Mouse (Mus musculus) retina, postnatal 1 day (tissue): ENCODE measurements around the gene Arl9.
"Not testable (repeated sequence)": the region's sequence is repeated elsewhere in the genome, so short reads cannot be mapped to it uniquely, and the experiment has no call there.

Experiments used
- DNase-seq: peaks from one replicate; pipeline ENCODE4 v3.0.0-alpha.2; 2012

Gene Arl9

DNA sequence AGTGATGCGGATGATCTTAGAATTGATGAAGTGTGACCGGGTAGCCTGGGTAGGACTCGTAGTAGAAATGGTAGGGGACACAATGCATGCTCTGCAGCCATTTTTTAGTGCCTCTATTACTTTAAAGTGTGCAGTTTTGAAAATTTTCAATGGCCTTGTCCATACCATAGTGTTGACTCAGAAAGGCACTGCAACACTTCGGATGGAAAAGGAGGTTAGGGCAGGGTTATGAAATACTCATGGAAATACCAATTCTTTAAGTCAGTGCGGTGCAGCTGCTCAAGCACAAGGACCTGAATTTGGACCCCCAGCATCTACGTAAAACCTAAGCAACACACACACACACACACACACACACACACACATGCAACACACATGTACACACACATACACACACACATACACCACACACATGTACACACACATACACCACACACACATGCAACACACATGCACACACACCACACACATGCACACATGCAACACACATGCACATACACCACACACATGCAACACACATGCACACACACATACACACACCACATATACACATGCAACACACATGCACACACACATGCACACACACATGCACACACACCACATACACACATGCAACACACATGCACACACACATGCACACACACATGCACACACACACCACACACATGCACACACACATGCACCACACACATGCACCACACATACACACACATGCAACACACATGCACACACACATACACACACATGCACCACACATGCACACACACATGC is at the start of gene Arl9:
TSS of gene Arl9 (plus strand) at position 5 of the 771 bp plus-strand sequence.
- no peak for DNase-seq

DNA sequence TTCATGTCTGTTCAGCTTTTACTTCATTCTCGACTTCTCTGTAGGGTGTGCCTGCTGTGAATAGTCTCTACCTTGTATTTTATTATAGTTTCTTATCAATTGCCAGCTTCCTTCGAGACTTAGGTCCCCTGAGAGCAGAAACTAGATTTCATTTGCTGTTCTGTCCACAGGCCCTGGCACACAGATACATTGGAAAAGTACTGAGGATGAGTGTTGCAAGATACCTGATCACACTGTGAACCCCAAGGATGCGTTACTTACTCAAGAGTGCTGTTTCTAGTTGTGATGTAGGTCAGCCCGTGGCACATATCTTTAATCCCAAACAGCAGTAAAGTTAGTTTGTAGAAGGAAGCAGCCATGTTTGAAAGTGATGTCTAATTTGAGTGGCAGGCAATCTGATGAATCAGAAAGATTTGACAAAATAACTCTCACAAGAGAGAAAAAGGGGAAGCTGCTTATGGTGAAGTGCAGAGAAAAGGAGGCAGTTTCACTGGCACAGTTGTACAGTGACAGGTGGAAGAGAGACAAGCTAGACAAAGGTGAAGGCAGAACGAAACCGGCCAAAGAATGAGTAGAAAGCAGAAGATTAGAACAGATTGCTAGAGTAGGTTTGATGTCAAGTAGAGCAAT is 49.5 kb upstream of the Arl9 start:
- DNase-seq: no peak

DNA sequence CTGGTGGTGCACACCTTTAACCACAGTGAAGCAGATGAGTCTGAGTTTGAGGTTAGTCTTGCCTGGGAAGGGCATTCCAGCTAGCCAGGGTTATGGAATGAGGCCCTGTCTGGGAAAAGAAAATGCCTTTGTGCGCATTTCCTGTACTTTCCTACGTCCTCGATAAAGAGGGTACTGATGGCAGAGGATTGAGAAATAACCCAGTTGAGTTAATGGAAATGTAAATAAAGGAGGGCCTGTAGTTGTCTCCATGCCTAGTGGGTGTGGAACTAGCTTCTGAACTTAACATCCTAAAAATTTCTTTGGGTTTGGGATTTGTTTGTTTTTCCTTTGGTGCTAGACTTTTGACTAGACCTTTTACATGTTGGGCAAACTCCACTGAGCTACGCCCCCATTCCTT is 48.4 kb upstream of the Arl9 start:
- DNase-seq: no peak

DNA sequence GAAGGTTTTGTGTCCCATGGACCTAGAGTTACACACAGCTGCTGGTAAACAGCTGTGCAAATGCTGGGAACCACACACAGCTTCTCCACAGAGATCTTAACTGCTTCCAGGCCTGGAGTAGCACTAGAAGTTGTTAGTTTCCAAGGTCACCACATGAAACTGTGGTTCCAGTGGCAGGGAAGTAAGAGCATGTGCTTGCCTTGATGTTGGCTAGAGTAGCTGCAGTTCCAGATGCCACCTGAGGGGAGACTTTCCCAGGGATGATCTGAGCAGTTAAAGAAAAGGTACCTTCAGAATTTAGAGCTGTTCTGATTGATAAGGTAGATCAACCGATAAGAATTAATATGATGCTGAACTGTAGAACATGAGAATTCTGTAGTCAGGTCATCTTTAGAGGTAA is 45.9 kb upstream of the Arl9 start:
- no peak for DNase-seq

- no peak for DNase-seq
Measured at GRCm38 (mm10) chr5:76959587-76959986, 44.3 kb upstream of the Arl9 start.

- DNase-seq: no peak
Measured at GRCm38 (mm10) chr5:76962545-76962944, 41.3 kb upstream of the Arl9 start.

DNA sequence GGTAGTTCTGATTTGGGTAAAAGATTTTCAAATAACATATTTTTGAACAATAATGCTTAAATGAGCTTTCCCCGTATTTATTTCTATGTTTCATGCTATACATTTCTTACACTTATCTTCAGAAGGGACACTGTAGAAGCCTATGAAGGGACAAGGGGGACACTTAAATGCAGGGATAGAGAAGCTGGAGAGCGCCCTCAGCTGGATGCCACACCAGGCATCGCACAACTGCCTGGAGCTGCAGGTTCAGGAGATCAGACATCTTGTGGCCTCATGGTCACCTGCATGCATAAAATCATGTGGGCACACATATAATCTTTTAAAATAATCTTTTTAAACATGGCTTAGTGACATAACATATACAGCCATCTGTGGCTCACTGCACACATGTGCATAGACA is 39.2 kb upstream of the Arl9 start:
- no peak for DNase-seq

GRCm38 (mm10) chr5:76969250-76969649 is 34.6 kb upstream of the Arl9 start:
- DNase-seq: no peak

DNA sequence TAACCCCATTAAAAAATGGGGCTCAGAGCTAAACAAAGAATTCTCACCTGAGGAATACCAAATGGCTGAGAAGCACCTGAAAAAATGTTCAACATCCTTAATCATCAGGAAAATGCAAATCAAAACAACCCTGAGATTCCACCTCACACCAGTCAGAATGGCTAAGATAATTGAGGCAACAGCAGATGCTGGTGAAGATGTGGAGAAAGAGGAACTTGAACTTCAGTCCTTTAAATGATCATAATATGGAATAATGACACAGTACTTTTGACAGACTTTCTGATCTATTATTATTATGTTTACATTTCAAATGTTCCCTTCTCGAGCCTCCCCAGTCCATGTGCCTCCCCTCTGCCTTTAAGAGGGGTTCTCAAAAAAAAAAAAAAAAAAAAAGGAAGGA is 32.7 kb upstream of the Arl9 start:
- not testable (repeated sequence) for DNase-seq

DNA sequence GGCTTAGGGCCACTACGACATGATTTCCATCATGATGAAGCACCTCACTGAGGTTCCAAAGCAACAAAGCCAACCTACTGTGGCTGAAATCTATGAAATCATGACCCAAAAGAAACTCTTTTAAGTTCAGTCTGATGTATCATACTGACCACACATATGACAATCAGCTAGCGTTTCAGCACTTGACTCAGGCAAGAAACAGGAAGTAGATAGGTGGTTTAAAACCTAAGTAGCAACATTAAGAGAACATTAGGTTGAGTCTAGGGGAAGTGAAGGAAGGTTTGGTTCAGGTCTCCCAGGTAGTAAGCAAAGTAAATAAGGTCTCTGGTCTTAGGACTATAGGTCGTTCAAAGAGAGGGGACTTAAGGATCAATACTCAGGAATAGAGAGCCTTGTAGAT is 30.4 kb upstream of the Arl9 start:
- no peak for DNase-seq

- DNase-seq: no peak
Measured at GRCm38 (mm10) chr5:76974207-76974553, 29.7 kb upstream of the Arl9 start.

DNA sequence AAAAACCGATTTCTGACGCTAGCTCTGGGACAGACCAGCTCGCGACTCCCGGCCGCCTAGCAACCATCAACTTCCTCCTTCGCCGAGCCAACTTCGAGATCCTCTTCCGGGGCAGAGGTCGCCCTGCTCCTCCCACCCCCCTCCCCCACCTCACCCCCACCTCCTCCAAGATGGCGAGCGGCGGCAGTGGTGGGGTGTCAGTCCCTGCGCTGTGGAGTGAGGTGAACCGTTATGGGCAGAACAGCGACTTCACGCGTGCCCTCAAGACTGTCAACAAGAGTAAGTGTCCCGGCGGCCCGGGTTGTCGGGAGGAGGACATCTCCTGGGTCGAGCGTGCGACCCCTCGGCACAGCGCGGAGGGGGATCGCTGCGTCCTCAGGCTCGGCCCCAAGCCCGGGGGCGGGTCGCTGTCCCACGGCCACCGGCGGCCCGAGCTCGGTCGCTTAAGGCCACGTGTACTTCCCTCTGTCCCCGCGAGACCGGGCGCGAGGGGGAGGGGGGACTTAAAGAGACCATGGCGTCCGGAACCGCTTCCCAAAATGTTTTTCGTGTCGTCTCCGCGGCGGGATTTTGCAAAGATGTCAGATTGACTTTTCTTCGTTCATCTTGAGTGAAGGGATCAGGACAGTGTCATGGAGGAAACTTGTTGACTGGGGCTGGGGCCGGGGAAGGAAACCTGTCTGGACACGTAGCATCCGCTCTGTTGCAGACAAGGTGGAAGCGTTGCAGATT is 29.1 kb upstream of the Arl9 start, which contains the start of gene Srp72:
TSS of gene Srp72 (plus strand) at position 130 of the 732 bp plus-strand sequence.
- DNase-seq: peak; percentile 93

DNA sequence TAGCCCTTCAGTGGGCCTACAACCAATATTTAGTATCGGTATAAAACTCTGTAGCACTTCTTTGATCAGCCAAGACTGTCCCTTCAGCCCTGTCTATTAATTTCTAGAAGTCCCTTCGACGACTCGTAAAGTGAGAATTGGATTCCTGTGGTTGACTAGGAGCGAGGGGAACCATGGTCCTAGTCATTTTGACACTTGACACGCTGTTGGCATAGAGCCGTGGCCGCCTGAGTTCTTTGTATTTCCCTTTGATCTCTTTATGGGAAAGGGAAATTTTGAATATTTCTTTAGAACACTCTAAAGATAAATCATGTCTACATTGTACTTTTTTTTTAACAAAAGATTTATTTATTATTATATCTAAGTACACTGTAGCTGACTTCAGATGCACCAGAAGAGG is 28.1 kb upstream of the Arl9 start:
- DNase-seq: no peak

- no peak for DNase-seq
Measured at GRCm38 (mm10) chr5:76984015-76984414, 19.8 kb upstream of the Arl9 start.

GRCm38 (mm10) chr5:76990789-76991188 is 13.1 kb upstream of the Arl9 start:
- DNase-seq: no peak

GRCm38 (mm10) chr5:76993174-76993814 is 10.6 kb upstream of the Arl9 start:
- no peak for DNase-seq

GRCm38 (mm10) chr5:76998416-76998815 is 5.4 kb upstream of the Arl9 start:
- DNase-seq: peak; percentile 72

DNA sequence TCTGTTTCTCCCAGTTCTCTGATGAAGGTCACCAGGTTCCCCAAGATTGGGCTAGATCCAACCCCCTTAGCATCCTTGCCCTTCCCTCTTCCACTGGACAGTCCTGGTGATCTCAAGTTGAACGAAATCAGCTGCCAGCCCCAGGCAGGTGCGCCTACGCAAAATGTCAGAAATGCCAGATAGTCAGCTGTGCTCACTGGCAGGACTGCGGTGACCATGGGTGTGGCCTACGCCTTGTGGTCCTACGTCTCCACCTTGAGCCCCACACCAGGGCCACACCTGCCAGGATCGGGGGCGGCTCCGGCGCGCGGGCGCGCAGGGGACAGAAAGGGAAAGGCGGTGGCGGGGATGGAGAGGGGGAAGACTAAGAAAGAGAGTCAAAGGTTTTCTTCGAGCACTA is 2.7 kb upstream of the Arl9 start:
- DNase-seq: no peak

- DNase-seq: no peak
Measured at GRCm38 (mm10) chr5:77010352-77010751, 6.5 kb downstream of the Arl9 start.

DNA sequence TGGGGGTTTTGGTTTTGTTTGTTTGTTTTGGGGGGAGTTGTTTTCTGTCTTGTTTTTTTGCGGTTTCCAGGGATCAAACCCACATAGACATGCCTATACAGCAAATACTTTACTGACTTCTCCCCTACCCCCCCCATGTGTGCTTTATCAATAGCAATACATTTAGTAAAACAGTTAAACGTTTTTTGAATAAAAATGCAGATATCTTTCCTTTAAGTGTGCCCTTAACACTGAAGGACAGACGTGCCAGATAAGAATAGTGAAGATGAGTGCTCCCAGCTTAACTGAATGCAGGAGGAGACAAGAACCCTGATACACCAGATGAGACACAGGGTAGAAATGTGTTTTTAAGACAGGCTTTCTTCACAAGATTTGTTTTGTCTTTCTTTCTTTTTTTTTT is 7.2 kb downstream of the Arl9 start:
- no peak for DNase-seq

DNA sequence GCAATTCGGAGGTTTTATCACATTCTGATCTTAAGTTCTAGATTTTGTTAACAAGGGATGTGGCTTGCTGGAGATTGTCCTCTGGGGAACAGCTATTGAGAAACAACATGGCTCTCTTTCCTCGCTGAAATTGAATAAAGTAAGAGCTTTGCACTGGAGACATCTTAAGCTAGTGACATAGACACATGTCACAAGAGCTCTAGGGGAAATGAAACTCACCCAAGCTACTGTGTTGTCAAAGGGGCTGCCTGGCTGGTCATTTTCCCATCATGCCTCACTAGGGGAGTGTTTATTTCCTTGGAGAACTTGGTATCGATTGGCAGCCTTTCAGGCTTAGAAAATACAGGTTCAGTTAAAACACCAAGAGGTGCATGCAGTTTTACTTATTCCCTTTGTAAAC is 9.3 kb downstream of the Arl9 start:
- no peak for DNase-seq

- DNase-seq: peak; percentile 92
Measured at GRCm38 (mm10) chr5:77015544-77016482, 12.0 kb downstream of the Arl9 start, which contains the start of gene Thegl. Gene Thegl (plus strand): TSS chr5:77016023.
